Mouse (Mus musculus) liver, embryonic 14.5 days (tissue): Measurements from ENCODE around the gene Adam8.

Experiments
- CTCF ChIP-seq: IDR thresholded peaks from 2 replicates; pipeline ENCODE4 v1.5.1; 2016; ENCODE audit warnings: antibody characterized with exemption, low read depth, control low read depth
- EP300 ChIP-seq: IDR thresholded peaks from 2 replicates; pipeline ENCODE4 v1.6.1; 2016; ENCODE audit warnings: antibody characterized with exemption, low read depth

GRCm38 (mm10) chr7:140011336-140011735, 19.0 kb upstream of the Adam8 start:
- TF ChIP-seq EP300 (no peak), CTCF (no peak)
